Mouse (Mus musculus): ENCODE measurements around the gene Dhx33.
A peak's percentile ranks its signal among the peaks of the same experiment; 100 is the strongest.

DNA sequence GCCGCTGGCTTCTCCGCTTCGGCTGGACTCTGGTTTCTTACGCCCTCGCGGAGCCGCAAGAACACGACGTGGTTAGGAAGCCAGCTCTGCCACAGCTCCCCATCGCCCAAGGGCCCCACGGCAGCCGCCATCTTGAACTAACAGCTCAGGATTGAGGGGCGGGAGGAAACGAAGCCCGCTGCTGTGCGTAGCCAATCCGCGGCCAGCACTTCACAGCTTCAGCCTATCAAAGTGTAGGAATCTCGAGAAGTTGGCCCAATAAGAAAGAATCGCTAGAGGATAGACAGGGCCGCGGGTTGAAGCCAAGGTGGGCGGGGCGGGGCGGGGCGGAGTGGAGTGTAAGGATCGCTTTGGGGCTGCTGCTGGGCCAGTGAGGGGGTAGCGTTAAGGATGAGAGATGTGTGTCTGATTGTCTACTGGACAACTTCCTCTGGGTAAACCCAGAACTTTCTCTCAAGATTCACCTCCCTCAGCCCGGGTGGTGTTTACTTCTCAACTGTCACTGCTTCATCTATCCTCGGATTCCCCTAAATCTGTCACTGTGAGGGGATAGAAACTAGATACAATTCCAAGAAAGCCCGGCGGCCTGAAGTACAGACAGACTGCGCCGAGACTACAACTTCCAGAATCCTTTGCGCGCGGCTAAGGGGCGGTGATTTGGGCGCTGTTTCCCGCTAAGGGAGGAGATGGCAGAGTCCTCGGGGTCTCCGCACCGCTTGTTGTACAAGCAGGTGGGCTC, 34.2 kb downstream of the Dhx33 start, which contains the start of the genes Nup88 and Rpain:
- TF ChIP-seq CTCF (IDR thresholded peaks at IDR 0.05) = 0 out of 2 replicates have a peak, but pooled peaks have one; percentile 1
- no peak for TF ChIP-seq EP300 (IDR thresholded peaks at IDR 0.05)

Measured in lung, postnatal 0 days (tissue).